Mouse (Mus musculus): Measurements from ENCODE around the gene Uba5. TPM values are rescaled to one million over a fixed set of nuclear protein-coding genes. Genes with fewer than 3 reads are reported as not detected.

Gene Uba5
- polyA plus RNA-seq, 1 experiment: 57.5 TPM

Other genes starting within 250 kb of the Uba5 start
- gene Nphp3, start 60.6 kb downstream of the Uba5 start, polyA plus RNA-seq (2012; rRNA removed): 8.9 and 10.8 TPM in 2 replicates
- gene Gm28305, start 22.5 kb downstream of the Uba5 start, polyA plus RNA-seq (2012; rRNA removed): not detected in 2 replicates
- 23.6 and 24.1 TPM in 2 replicates for gene Acad11, start 243 bp upstream of the Uba5 start, polyA plus RNA-seq (2012; rRNA removed)
- 0.23 and 0.32 TPM in 2 replicates for gene Ackr4, start 63.8 kb upstream of the Uba5 start, polyA plus RNA-seq (2012; rRNA removed)
- 66.2 and 79.7 TPM in 2 replicates for gene Dnajc13, start 199.8 kb upstream of the Uba5 start, polyA plus RNA-seq (2012; rRNA removed)